Mouse (Mus musculus): Measurements from ENCODE around the gene Fam167b. TPM values are rescaled to one million over a fixed set of nuclear protein-coding genes. Genes with fewer than 3 reads are reported as not detected.
A peak's percentile ranks its signal among the peaks of the same experiment; 100 is the strongest.

Gene Fam167b
- polyA plus RNA-seq, 1 experiment from 2014 or later, result 3.2 TPM

- Histone ChIP-seq H3K4me1 (ENCODE audit: control insufficient read depth, insufficient read depth, low read length) (no peaks in the 10 kb centered on the region), H3K36me3 (replicated peaks; ENCODE audit: control insufficient read depth, insufficient read depth, low read depth, low read length) (no peaks in the 10 kb centered on the region), H3K27ac (replicated peaks; ENCODE audit: low read depth, low read length) (no peak overlapping the region), H3K4me2 (ENCODE audit: low read depth, low read length) (no peak overlapping the region), H3K4me3 (ENCODE audit: low read depth, low read length) (no peak overlapping the region), H3K9ac (replicated peaks; ENCODE audit: low read length) (no peak overlapping the region), H3K9me3 (replicated peaks; ENCODE audit: control insufficient read depth, low read length) (no peaks in the 10 kb centered on the region), H3K27me3 (ENCODE audit: control insufficient read depth, insufficient read depth, low read length) (no peaks in the 10 kb centered on the region)
- DNase-seq (ENCODE audit: low spot score) (no peak), ATAC-seq (replicated peaks; ENCODE audit: insufficient number of reproducible peaks, low FRiP score, low TSS enrichment, low read depth) (no peak)
- 90% methylated on average over 9 of the region's 9 CpGs for WGBS
These were observed 37.5 kb upstream of the Fam167b start for GRCm38 (mm10) chr4:129615801-129616290.

GRCm38 (mm10) chr4:129614093-129614492 lies 35.7 kb upstream of the Fam167b start, which contains the start of gene Dcdc2b:
Gene Dcdc2b (minus strand): TSS chr4:129614257.
- DNase-seq (ENCODE audit: low spot score) (no peak), ATAC-seq (replicated peaks; ENCODE audit: insufficient number of reproducible peaks, low FRiP score, low TSS enrichment, low read depth) (no peak)
- Histone ChIP-seq H3K36me3 (replicated peaks; ENCODE audit: control insufficient read depth, insufficient read depth, low read depth, low read length) (no peaks in the 10 kb centered on the region), H3K9ac (replicated peaks; ENCODE audit: low read length) (no peak within 1 kb of the TSS), H3K4me3 (ENCODE audit: low read depth, low read length) (no peak within 1 kb of the TSS), H3K9me3 (replicated peaks; ENCODE audit: control insufficient read depth, low read length) (no peaks in the 10 kb centered on the region), H3K4me1 (ENCODE audit: control insufficient read depth, insufficient read depth, low read length) (no peaks in the 10 kb centered on the region), H3K27ac (replicated peaks; ENCODE audit: low read depth, low read length) (no peak within 1 kb of the TSS), H3K27me3 (ENCODE audit: control insufficient read depth, insufficient read depth, low read length) (no peaks in the 10 kb centered on the region), H3K4me2 (ENCODE audit: low read depth, low read length) (no peak within 1 kb of the TSS)
- WGBS, result 87% methylated on average over 6 of the region's 6 CpGs

GRCm38 (mm10) chr4:129610472-129610871 lies 32.1 kb upstream of the Fam167b start:
- Histone ChIP-seq H3K9me3 (replicated peaks; ENCODE audit: control insufficient read depth, low read length) (no peaks in the 10 kb centered on the region), H3K9ac (replicated peaks; ENCODE audit: low read length) (no peak overlapping the region), H3K27me3 (ENCODE audit: control insufficient read depth, insufficient read depth, low read length) (no peaks in the 10 kb centered on the region), H3K4me1 (ENCODE audit: control insufficient read depth, insufficient read depth, low read length) (no peaks in the 10 kb centered on the region), H3K4me2 (ENCODE audit: low read depth, low read length) (no peak overlapping the region), H3K27ac (replicated peaks; ENCODE audit: low read depth, low read length) (no peak overlapping the region), H3K36me3 (replicated peaks; ENCODE audit: control insufficient read depth, insufficient read depth, low read depth, low read length) (peaks cover 2% of the 10 kb centered on the region; the same call in 1 of the 2 replicates), H3K4me3 (ENCODE audit: low read depth, low read length) (no peak overlapping the region)
- 65% methylated on average over 4 of the region's 4 CpGs for WGBS
- ATAC-seq (replicated peaks; ENCODE audit: insufficient number of reproducible peaks, low FRiP score, low TSS enrichment, low read depth), result no peak
- no peak for DNase-seq (ENCODE audit: low spot score)

- ATAC-seq (replicated peaks; ENCODE audit: insufficient number of reproducible peaks, low FRiP score, low TSS enrichment, low read depth) (no peak), DNase-seq (ENCODE audit: low spot score) (no peak)
- Histone ChIP-seq H3K4me1 (ENCODE audit: control insufficient read depth, insufficient read depth, low read length) (no peaks in the 10 kb centered on the region), H3K4me2 (ENCODE audit: low read depth, low read length) (no peak overlapping the region), H3K9me3 (replicated peaks; ENCODE audit: control insufficient read depth, low read length) (no peaks in the 10 kb centered on the region), H3K27ac (replicated peaks; ENCODE audit: low read depth, low read length) (no peak overlapping the region), H3K4me3 (ENCODE audit: low read depth, low read length) (no peak overlapping the region), H3K27me3 (ENCODE audit: control insufficient read depth, insufficient read depth, low read length) (no peaks in the 10 kb centered on the region), H3K36me3 (replicated peaks; ENCODE audit: control insufficient read depth, insufficient read depth, low read depth, low read length) (peaks cover 2% of the 10 kb centered on the region; the same call in 1 of the 2 replicates), H3K9ac (replicated peaks; ENCODE audit: low read length) (no peak overlapping the region)
- 86% methylated on average over 4 of the region's 4 CpGs for WGBS
These were observed 31.7 kb upstream of the Fam167b start for GRCm38 (mm10) chr4:129610026-129610425.

GRCm38 (mm10) chr4:129609139-129609631 lies 30.8 kb upstream of the Fam167b start:
- DNase-seq (ENCODE audit: low spot score) (no peak), ATAC-seq (replicated peaks; ENCODE audit: insufficient number of reproducible peaks, low FRiP score, low TSS enrichment, low read depth) (no peak)
- H3K27ac ChIP-seq (replicated peaks; ENCODE audit: low read depth, low read length), result no peak overlapping the region
- WGBS, result 85% methylated on average over 12 of the region's 12 CpGs
- H3K4me2 ChIP-seq (ENCODE audit: low read depth, low read length), result no peak overlapping the region
- H3K36me3 ChIP-seq (replicated peaks; ENCODE audit: control insufficient read depth, insufficient read depth, low read depth, low read length), result peaks cover 2% of the 10 kb centered on the region; the same call in 1 of the 2 replicates
- no peak overlapping the region for H3K9ac ChIP-seq (replicated peaks; ENCODE audit: low read length)
- H3K9me3 ChIP-seq (replicated peaks; ENCODE audit: control insufficient read depth, low read length), result no peaks in the 10 kb centered on the region
- H3K27me3 ChIP-seq (ENCODE audit: control insufficient read depth, insufficient read depth, low read length), result no peaks in the 10 kb centered on the region
- H3K4me3 ChIP-seq (ENCODE audit: low read depth, low read length), result no peak overlapping the region
- no peaks in the 10 kb centered on the region for H3K4me1 ChIP-seq (ENCODE audit: control insufficient read depth, insufficient read depth, low read length)

GRCm38 (mm10) chr4:129608426-129609025 lies 30.2 kb upstream of the Fam167b start:
- Histone ChIP-seq H3K9ac (replicated peaks; ENCODE audit: low read length) (no peak overlapping the region), H3K27ac (replicated peaks; ENCODE audit: low read depth, low read length) (no peak overlapping the region), H3K36me3 (replicated peaks; ENCODE audit: control insufficient read depth, insufficient read depth, low read depth, low read length) (peaks cover 2% of the 10 kb centered on the region; the same call in 1 of the 2 replicates), H3K27me3 (ENCODE audit: control insufficient read depth, insufficient read depth, low read length) (no peaks in the 10 kb centered on the region), H3K4me3 (ENCODE audit: low read depth, low read length) (no peak overlapping the region), H3K4me2 (ENCODE audit: low read depth, low read length) (no peak overlapping the region), H3K9me3 (replicated peaks; ENCODE audit: control insufficient read depth, low read length) (no peaks in the 10 kb centered on the region), H3K4me1 (ENCODE audit: control insufficient read depth, insufficient read depth, low read length) (no peaks in the 10 kb centered on the region)
- WGBS, result 37% methylated on average over 7 of the region's 7 CpGs
- peak; percentile 87 for DNase-seq (ENCODE audit: low spot score)
- ATAC-seq (replicated peaks; ENCODE audit: insufficient number of reproducible peaks, low FRiP score, low TSS enrichment, low read depth), result peak; percentile 61

- H3K36me3 ChIP-seq (replicated peaks; ENCODE audit: control insufficient read depth, insufficient read depth, low read depth, low read length), result no peaks in the 10 kb centered on the region; the same call in 1 of the 2 replicates
- H3K4me3 ChIP-seq (ENCODE audit: low read depth, low read length), result peak within 1 kb of the TSS; percentile 99
- no peaks in the 10 kb centered on the region for H3K9me3 ChIP-seq (replicated peaks; ENCODE audit: control insufficient read depth, low read length)
- H3K4me2 ChIP-seq (ENCODE audit: low read depth, low read length), result peak within 1 kb of the TSS; percentile 60
- no peaks in the 10 kb centered on the region for H3K27me3 ChIP-seq (ENCODE audit: control insufficient read depth, insufficient read depth, low read length)
- peak within 1 kb of the TSS; percentile 94 for H3K9ac ChIP-seq (replicated peaks; ENCODE audit: low read length)
- H3K27ac ChIP-seq (replicated peaks; ENCODE audit: low read depth, low read length), result no peak within 1 kb of the TSS; the same call in 1 of the 2 replicates
- ATAC-seq (replicated peaks; ENCODE audit: insufficient number of reproducible peaks, low FRiP score, low TSS enrichment, low read depth) (peak; percentile 84), DNase-seq (ENCODE audit: low spot score) (peak; percentile 91)
- WGBS, result under 1% methylated on average over 70 of the region's 74 CpGs
- no peaks in the 10 kb centered on the region for H3K4me1 ChIP-seq (ENCODE audit: control insufficient read depth, insufficient read depth, low read length)
These were observed 22.1 kb upstream of the Fam167b start, which contains the start of the genes Eif3i and Tmem234 for GRCm38 (mm10) chr4:129600233-129601158. Gene Eif3i (minus strand): TSS chr4:129600648. Gene Tmem234 (plus strand): TSS chr4:129600668.
